Mouse (Mus musculus) megakaryocyte, adult 5-6 weeks (primary cell): ENCODE data around the gene Zfp974. TPM values are rescaled to one million over a fixed set of nuclear protein-coding genes. Genes with fewer than 3 reads are reported as not detected.
A peak's percentile ranks its signal among the peaks of the same experiment; 100 is the strongest.
"Not testable (repeated sequence)": the region's sequence is repeated elsewhere in the genome, so short reads cannot be mapped to it uniquely, and the experiment has no call there.

ENCODE experiments used
- ATAC-seq: 2 replicates; pipeline ENCODE4 v1.8.0; 2016; ENCODE audit warnings: mild to moderate bottlenecking, inconsistent platforms; ENCODE audit not compliant: poor library complexity, severe bottlenecking
- total RNA-seq, 2 experiments: library from RNA; stranded (forward) in 1 of 2; stranded (reverse) in 1 of 2; fragments of 153-499, 151-499 nt in 1 of 2; fragments of 221-1000, 200-1000 nt in 1 of 2; gene quantifications; 2 replicates each; pipeline versions ENCODE4 v1.2.3 to v1.2.4; 2015 to 2017

Gene Zfp974
- total RNA-seq (2015) = 4.1 and 4.6 TPM in 2 replicates
- total RNA-seq (2017) = 4.2 and 5.8 TPM in 2 replicates

- ATAC-seq = peak; percentile 84
These were observed at the start of gene Zfp974 for GRCm38 (mm10) chr7:27928818-27929695. Gene Zfp974, minus strand, starts transcription at chr7:27929460.

- not testable (repeated sequence) for ATAC-seq
These were observed 20.2 kb upstream of the Zfp974 start for GRCm38 (mm10) chr7:27949451-27949850.

DNA sequence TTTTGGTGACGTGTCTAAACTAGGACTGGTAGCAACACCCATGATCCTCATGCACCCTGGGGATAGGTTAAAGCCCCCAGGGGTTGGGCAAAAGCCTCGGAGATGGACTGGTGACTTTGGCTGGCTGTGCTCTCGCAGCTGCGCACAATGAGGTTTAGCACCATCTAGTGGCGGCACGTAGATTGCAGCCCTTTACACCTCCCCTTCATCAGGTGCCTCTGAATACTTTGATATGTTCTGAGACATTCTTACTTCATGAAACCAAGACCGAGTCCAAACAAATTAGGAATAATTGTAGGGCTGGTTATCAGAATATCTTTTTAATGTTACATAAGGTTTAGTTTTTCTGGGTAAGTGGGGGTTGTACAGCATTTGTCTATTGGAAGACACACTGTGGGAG is 12.6 kb upstream of the Zfp974 start:
- not testable (repeated sequence) for ATAC-seq

GRCm38 (mm10) chr7:27933800-27934158 is 4.5 kb upstream of the Zfp974 start:
- ATAC-seq = not testable (repeated sequence)

GRCm38 (mm10) chr7:27933050-27933799 is 4.0 kb upstream of the Zfp974 start:
- ATAC-seq = peak; percentile 96

DNA sequence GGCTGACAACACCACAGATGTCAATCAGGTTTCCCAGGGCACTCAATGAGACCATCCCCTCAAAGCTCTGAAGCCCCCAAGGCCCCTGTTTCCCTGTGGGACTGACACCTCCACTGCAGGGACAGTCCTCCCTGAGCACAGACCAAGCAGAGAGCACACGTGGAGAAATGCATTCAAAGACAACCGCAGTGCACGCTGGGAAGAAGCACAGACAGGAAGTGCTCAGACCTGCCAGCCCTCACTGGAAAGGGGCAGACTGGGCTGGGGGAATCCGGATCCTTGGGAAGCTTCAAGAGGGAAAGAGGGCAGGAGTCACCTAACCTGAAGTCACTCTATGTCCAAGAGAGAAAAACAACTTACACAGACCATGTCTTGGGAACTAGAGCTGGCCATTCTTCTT is 2.2 kb downstream of the Zfp974 start:
- ATAC-seq = not testable (repeated sequence)

DNA sequence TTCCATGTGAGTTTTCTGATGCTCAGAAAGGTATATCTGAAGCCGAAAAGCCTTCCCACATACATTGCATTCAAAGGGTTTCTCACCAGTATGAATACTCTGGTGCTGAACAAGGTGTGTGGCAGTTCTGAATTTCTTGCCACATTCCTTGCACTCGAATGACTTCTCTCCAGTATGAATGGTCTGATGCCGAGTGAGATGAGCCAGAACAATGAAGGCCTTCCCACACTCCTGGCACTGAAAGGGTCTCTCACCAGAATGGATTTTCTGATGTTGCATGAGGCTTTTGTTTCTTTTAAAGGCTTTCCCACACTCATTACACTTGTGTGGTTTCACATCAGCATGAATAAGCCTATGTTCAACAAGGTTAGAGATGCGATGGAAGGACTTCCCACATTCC is 18.3 kb downstream of the Zfp974 start:
- not testable (repeated sequence) for ATAC-seq

DNA sequence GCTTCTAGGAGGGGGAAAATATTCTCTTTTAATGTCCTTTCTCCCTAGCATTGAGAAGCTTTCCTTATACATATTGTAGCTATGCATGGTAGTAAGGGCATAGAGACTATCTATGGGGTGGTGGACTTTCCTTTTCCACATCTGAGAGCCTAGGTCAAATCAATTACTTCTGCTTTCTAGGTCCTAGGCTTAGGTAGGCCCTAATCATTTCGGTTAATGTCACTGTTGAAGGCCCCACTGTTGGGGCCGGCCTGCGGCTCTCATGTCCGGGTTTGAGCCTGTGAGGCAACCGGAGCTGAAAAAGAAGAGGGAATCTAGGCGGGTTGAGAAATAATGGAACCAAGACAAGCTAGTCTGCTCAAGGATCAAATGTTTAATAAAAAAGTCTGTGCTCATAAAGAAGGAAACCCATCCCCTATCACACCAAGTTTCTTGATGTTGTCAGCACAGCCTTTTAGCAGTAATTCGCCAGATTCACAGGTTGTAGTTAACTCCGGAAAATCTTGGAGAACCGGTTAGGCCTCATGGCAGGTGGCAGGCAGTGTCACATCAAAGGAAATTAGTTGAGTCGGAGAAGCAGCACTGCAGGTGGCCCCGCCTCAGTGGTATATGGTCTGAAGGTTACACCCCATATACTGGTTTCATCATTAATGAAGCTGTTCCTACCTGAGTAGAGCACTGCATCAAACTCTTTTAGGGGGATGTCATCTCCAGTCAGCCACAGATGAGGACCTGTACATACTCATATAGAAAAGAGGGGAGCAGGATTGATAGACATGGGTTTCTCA is 24.0 kb downstream of the Zfp974 start:
- no peak for ATAC-seq

GRCm38 (mm10) chr7:27900601-27901000 is 28.7 kb downstream of the Zfp974 start:
- no peak for ATAC-seq

DNA sequence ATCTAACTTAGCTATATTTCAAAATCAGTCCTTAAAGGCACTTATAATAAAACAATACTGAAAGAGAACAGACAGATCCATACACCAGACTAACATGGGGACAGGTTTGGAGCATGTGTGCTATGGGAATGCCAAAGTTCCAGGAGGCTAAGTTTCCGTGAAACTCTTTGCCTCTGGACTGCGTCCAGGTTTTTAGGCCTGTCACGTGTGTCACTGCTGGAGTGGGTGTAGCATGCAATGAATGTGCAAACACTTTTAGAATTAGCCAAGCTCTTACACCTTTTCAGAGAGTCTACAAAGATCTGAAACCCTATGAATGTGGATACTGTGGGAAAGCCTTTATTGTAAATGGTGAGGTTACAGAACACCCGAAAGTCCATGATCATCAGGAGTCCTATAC is 47.5 kb downstream of the Zfp974 start:
- no peak for ATAC-seq

GRCm38 (mm10) chr7:27862578-27862977 is 66.7 kb downstream of the Zfp974 start:
- not testable (repeated sequence) for ATAC-seq

DNA sequence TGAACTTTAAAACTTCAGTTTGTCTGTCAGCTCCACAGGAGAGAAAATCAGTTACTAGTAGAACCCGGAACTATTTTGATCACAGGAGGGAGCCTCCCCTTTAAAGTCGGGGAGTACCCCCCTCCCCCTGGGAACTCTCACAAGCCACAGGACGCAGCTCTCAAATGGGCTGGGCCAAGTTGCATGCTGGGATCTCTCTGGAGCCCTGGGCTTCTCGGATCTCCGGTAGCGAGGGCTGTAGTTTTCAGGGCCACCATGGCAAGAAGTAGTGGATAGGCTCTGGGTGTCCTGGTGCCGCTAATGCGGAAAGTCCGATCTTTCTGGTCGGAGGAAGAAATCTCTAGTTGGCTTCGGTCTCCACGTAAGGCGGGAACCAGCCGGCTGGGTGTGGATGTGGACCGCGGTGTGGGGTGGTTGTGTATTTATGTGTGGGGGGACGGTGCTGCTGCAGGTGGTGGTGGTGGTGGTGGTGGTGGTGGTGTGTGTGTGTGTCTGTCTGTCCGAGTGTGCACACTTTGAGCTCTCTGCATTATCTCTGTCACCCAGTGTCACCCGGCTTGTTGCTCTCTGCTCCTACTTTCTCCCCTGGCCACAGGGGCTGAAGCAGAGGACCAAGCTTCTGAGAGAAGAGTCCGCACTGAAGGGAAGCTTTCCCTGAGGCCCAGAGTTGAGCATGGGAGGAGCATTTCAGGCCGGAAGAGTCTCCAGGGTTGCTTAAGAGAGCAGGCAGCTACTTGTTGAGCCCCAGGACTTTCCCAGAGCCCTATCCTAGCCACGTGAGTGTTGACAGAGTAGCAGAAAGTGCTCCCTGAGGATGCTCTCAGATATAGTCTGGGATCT is 68.6 kb downstream of the Zfp974 start:
- ATAC-seq = peak; percentile 97

DNA sequence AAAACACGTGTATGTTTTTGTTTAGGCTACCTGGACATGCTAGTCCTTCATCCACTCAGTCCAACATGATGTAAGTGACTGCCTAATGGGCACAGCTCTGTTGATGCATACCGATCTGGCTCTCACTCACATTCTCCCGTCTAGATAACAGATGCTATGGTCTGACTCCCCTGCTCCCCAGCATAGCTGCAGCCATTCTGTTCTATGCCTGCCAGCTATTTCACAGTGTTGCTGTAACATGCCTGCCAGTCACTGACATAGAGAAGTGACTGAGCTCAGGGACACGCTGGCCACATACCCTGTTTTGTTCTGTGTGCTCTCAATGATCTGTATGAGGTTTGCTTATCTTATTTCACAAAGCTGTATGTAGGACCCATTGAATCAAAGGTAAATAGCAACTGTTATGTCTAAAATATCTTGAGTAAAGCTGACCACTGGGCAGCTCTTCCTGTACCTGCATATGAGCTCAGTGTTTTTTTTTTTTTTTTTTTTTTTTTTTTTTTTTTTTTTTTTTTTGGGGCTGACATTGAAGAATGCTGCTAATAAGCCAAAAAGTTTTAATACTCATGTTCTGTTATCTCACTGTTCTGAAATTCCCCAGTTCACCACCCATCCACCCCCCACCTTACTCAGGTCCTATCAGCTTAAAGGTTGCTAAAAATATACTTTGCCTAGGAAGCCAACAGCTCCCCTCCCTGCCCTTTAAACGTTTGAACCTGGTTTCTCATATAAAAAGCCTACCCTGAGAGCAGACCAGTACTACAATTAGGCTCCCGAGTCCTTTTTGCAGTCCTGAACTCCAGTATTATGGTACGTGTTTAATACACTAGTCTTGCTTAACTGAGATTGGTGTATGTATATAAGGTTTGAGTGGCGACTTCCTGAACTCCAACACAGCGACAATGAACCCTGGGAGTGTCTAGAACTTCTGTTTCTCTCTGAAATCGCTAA is 69.7 kb downstream of the Zfp974 start:
- peak; percentile 49 for ATAC-seq

Other genes starting within 250 kb of the Zfp974 start
- gene Zfp607b, start 240.1 kb downstream of the Zfp974 start, total RNA-seq (2015) = 0.46 and 1.4 TPM in 2 replicates
- gene Zfp607b, start 240.1 kb downstream of the Zfp974 start, total RNA-seq (2017) = 0.41 and 1.6 TPM in 2 replicates
- 4.6 and 5.1 TPM in 2 replicates for gene Zfp60, start 198.1 kb downstream of the Zfp974 start, total RNA-seq (2015)
- 3.3 and 4.3 TPM in 2 replicates for gene Zfp60, start 198.1 kb downstream of the Zfp974 start, total RNA-seq (2017)
- gene Zfp626, start 122.3 kb downstream of the Zfp974 start, total RNA-seq (2015) = 5.9 and 6.2 TPM in 2 replicates
- gene Zfp626, start 122.3 kb downstream of the Zfp974 start, total RNA-seq (2017) = 5.0 and 5.4 TPM in 2 replicates
- gene Zfp59, start 90.9 kb downstream of the Zfp974 start, total RNA-seq (2015) = 2.3 and 3.7 TPM in 2 replicates
- gene Zfp59, start 90.9 kb downstream of the Zfp974 start, total RNA-seq (2017) = 2.3 and 3.7 TPM in 2 replicates
- gene Zfp607a, start 71.9 kb downstream of the Zfp974 start, total RNA-seq (2015) = 5.4 and 5.8 TPM in 2 replicates
- gene Zfp607a, start 71.9 kb downstream of the Zfp974 start, total RNA-seq (2017) = 9.0 and 10.0 TPM in 2 replicates
- 13.1 and 15.9 TPM in 2 replicates for gene Zfp780b, start 49.7 kb upstream of the Zfp974 start, total RNA-seq (2015)
- gene Zfp780b, start 49.7 kb upstream of the Zfp974 start, total RNA-seq (2017) = 10.6 and 14.1 TPM in 2 replicates
- gene Zfp850, start 84.7 kb upstream of the Zfp974 start, total RNA-seq (2015) = 2.5 and 2.7 TPM in 2 replicates
- 2.8 and 4.5 TPM in 2 replicates for gene Zfp850, start 84.7 kb upstream of the Zfp974 start, total RNA-seq (2017)
- gene Psmc4, start 120.6 kb upstream of the Zfp974 start, total RNA-seq (2015) = 103 and 114 TPM in 2 replicates
- gene Psmc4, start 120.6 kb upstream of the Zfp974 start, total RNA-seq (2017) = 107 and 110 TPM in 2 replicates
- not detected in 2 replicates for gene Fcgbp, start 141.8 kb upstream of the Zfp974 start, total RNA-seq (2015)
- not detected in 2 replicates for gene Fcgbp, start 141.8 kb upstream of the Zfp974 start, total RNA-seq (2017)
- gene 9530053A07Rik, start 200.0 kb upstream of the Zfp974 start, total RNA-seq (2015) = not detected in 2 replicates
- 0.04 TPM in 1 of 2 replicates, not detected in the other for gene 9530053A07Rik, start 200.0 kb upstream of the Zfp974 start, total RNA-seq (2017)
- 75.0 and 75.5 TPM in 2 replicates for gene Fbl, start 240.2 kb upstream of the Zfp974 start, total RNA-seq (2015)
- 85.1 and 88.7 TPM in 2 replicates for gene Fbl, start 240.2 kb upstream of the Zfp974 start, total RNA-seq (2017)